Mouse (Mus musculus): ENCODE measurements around the gene Mup16.
A peak's percentile ranks its signal among the peaks of the same experiment; 100 is the strongest.
"Not testable (repeated sequence)": the region's sequence is repeated elsewhere in the genome, so short reads cannot be mapped to it uniquely, and the experiment has no call there.

GRCm38 (mm10) chr4:61555887-61556286 is 36.6 kb upstream of the Mup16 start:
- peak; percentile 42 for TF ChIP-seq CTCF (IDR thresholded peaks at IDR 0.05; ENCODE audit: low read depth, low read length)
- TF ChIP-seq GATA2 (IDR thresholded peaks at IDR 0.05; ENCODE audit: borderline replicate concordance, low read depth, low read length) = not testable (repeated sequence)

Data from G1E (cell line).